Mouse (Mus musculus) limb, embryonic 15.5 days (tissue): ENCODE data around the gene Zdhhc18. TPM values are rescaled to one million over a fixed set of nuclear protein-coding genes. Genes with fewer than 3 reads are reported as not detected.

ENCODE experiments used
- ATAC-seq: fragments of 200-750 bp; cut with Nextera tagmentation; 2 replicates; pipeline ENCODE4 v1.8.0; 2017; ENCODE audit warnings: low read depth, moderate TSS enrichment; ENCODE audit not compliant: insufficient number of reproducible peaks, low FRiP score, low TSS enrichment
- H3K27ac ChIP-seq: fragments of 300-500 bp; sonication (generic); 2 replicates; pipeline ENCODE4 v1.5.1; 2015; ENCODE audit warnings: moderate library complexity, mild to moderate bottlenecking, inconsistent platforms
- H3K27me3 ChIP-seq: fragments of 300-500 bp; sonication (generic); 2 replicates; pipeline ENCODE4 v1.6.1; 2015; ENCODE audit warnings: inconsistent platforms
- H3K36me3 ChIP-seq: fragments of 300-500 bp; sonication (generic); 2 replicates; pipeline ENCODE4 v1.6.1; 2015; ENCODE audit warnings: inconsistent platforms
- H3K4me1 ChIP-seq: fragments of 300-500 bp; sonication (generic); 2 replicates; pipeline ENCODE4 v1.6.1; 2015; ENCODE audit warnings: inconsistent platforms
- H3K4me2 ChIP-seq: fragments of 300-500 bp; sonication (generic); 2 replicates; pipeline ENCODE4 v1.6.1; 2015; ENCODE audit warnings: mild to moderate bottlenecking, inconsistent platforms
- H3K4me3 ChIP-seq: fragments of 300-500 bp; sonication (generic); 2 replicates; pipeline ENCODE4 v1.5.1; 2015; ENCODE audit warnings: mild to moderate bottlenecking, inconsistent platforms
- H3K9ac ChIP-seq: fragments of 300-500 bp; sonication (generic); 2 replicates; pipeline ENCODE4 v1.6.1; 2015; ENCODE audit warnings: inconsistent platforms
- H3K9me3 ChIP-seq: fragments of 300-500 bp; sonication (generic); 2 replicates; pipeline ENCODE4 v1.6.1; 2016; ENCODE audit warnings: inconsistent platforms
- WGBS: fragments of 180-500 bp; shearing (Covaris S2); methylation state at CpG from one replicate; pipeline ENCODE4 v1.1.7; 2015; 5-methylcytosine and 5-hydroxymethylcytosine counted together
- polyA plus RNA-seq: library from polyadenylated mRNA; unstranded; fragments of >200 nt; fragmentation: Nextera tagmentation; extraction: Ambion mirVana; gene quantifications from 2 replicates; pipeline ENCODE4 v1.2.1, GENCODE M21; 2015

Zdhhc18 gene
- polyA plus RNA-seq, 1 experiment from 2014 or later = 3.6 TPM

- ATAC-seq = no peak
- H3K4me2 ChIP-seq = peak overlapping the region; percentile 75
- peaks cover 51% of the 10 kb centered on the region for H3K4me1 ChIP-seq
- H3K27ac ChIP-seq = peak overlapping the region; percentile 100
- H3K9me3 ChIP-seq = no peaks in the 10 kb centered on the region
- H3K4me3 ChIP-seq = peak overlapping the region; percentile 58; the same call in 1 of the 2 replicates
- peaks cover 13% of the 10 kb centered on the region for H3K36me3 ChIP-seq
- WGBS = 24% methylated on average over 9 of the region's 10 CpGs
- H3K27me3 ChIP-seq = no peaks in the 10 kb centered on the region
- H3K9ac ChIP-seq = no peak overlapping the region
These were observed 23.8 kb upstream of the Zdhhc18 start for GRCm38 (mm10) chr4:133673666-133674330.

DNA sequence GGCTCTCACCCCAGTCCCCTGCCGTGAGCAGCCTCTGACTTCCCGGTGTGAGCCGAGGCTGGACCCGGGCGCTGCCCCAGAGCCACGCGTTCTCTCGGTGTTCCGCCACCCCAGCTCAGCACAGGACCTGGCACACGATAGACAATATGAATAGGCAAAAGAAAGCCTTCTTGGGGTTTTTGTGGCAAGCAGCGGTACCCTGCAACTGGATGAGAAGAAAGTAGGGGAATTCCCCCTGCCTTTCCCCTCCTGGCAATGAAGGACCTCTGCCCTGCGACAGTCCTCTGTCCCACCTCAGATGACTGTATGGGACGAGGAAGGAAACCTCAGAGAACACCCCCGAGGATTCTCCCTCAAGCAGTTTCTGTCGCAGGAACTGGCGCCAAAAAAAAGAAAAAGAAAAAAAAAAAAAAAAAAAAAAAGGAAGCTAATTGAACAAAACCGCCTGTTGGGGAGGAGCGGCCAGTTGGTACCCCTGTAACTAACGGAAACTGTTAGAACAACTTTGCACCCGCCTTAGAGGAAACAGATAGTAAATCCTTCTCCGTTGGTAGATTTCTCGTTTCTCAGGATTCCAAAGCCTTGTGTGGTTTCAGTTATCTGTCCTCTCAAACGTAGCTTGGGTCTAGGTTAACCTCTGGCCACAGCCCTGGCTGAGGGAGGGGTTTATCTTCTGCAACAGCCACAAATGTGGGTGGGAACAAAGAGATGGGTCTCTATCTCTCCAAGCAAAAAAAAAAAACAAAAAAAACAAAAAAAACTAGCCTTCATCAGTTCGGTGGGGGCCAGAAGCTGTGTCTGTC lies 23.1 kb upstream of the Zdhhc18 start:
- Histone ChIP-seq H3K9me3 (no peaks in the 10 kb centered on the region), H3K4me2 (peak overlapping the region; percentile 75), H3K4me3 (peak overlapping the region; percentile 58), H3K36me3 (peaks cover 15% of the 10 kb centered on the region), H3K27ac (peak overlapping the region; percentile 100), H3K9ac (peak overlapping the region; percentile 68), H3K4me1 (peaks cover 51% of the 10 kb centered on the region), H3K27me3 (no peaks in the 10 kb centered on the region)
- peak; percentile 31; the same call in 1 of the 2 replicates for ATAC-seq
- 1% methylated on average over 24 of the region's 24 CpGs for WGBS

- H3K27me3 ChIP-seq = no peaks in the 10 kb centered on the region
- H3K4me3 ChIP-seq = peak within 1 kb of the TSS; percentile 58
- no peaks in the 10 kb centered on the region for H3K9me3 ChIP-seq
- H3K4me1 ChIP-seq = peaks cover 51% of the 10 kb centered on the region
- peak; percentile 88 for ATAC-seq
- H3K9ac ChIP-seq = peak within 1 kb of the TSS; percentile 68
- peaks cover 20% of the 10 kb centered on the region for H3K36me3 ChIP-seq
- peak within 1 kb of the TSS; percentile 100 for H3K27ac ChIP-seq
- WGBS = under 1% methylated on average over 76 of the region's 76 CpGs
- H3K4me2 ChIP-seq = peak within 1 kb of the TSS; percentile 75
These were observed 22.2 kb upstream of the Zdhhc18 start, which contains the start of gene Pigv for GRCm38 (mm10) chr4:133671881-133672844. Gene Pigv, minus strand, starts transcription at chr4:133672647.

DNA sequence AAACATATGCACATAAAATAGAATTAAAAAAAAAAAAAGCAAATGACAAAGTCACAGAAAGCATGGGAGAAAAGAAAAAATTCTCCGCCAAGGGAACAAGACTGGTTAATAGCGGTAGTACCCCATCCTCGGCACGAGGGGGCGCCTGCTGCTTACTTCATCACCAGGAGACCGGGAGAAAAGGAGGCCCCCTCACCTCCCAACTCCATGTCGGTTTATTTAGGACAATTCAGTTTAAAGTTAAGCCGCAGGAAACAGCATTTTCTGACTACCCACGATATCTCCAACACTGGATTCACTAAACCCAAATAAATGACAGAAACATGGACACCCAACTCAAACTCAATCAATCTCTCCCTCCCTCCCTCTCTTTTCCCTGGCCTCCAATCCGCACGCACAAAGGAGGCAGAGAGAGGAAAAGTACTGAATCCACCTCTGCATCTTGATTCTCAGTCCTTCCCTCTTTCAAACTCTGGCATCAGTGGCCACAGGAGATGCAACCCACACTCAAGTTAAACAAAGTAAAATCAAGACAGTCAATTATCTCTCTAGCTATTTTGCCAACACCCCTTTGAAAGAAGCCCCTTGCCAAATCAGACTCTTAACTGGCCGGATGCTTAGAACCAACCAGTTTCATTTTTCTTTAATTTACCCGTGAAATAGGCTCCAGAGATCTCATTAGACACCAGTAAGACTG lies 21.4 kb upstream of the Zdhhc18 start:
- peaks cover 28% of the 10 kb centered on the region for H3K36me3 ChIP-seq
- H3K27ac ChIP-seq = peak overlapping the region; percentile 100
- no peaks in the 10 kb centered on the region for H3K27me3 ChIP-seq
- peaks cover 45% of the 10 kb centered on the region for H3K4me1 ChIP-seq
- H3K9ac ChIP-seq = peak overlapping the region; percentile 68; the same call in 1 of the 2 replicates
- H3K9me3 ChIP-seq = no peaks in the 10 kb centered on the region
- peak overlapping the region; percentile 75 for H3K4me2 ChIP-seq
- peak overlapping the region; percentile 58 for H3K4me3 ChIP-seq
- 3% methylated on average over 13 of the region's 13 CpGs for WGBS
- ATAC-seq = no peak

DNA sequence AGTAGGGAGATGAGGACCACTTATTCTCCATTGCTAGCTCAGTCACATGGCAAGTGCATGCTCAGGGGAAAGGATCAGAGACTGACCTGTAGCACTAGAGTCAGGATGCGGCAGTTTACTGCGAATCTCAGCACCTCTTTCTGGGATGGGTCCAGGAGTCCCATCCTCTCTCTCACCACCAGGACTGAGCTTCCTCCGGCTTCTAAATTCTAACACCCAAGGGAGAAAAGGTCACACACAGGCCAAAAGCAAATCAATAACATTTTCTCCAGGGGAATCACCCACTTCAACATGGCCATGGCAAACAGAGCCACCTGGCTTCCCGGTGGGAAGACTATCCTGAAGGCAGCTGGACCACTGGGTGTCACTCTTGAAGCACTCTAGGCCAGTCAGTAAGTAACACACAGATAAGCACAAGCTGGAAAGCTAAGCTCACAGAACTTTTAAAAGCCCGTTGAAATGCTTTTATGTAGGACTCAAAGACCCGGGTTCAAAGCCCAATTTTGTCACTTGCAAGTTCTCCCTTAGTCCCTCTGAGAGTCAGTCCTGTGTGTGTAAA lies 19.8 kb upstream of the Zdhhc18 start:
- peaks cover 41% of the 10 kb centered on the region for H3K36me3 ChIP-seq
- no peak overlapping the region for H3K4me3 ChIP-seq
- H3K4me2 ChIP-seq = no peak overlapping the region
- H3K9ac ChIP-seq = no peak overlapping the region
- H3K9me3 ChIP-seq = no peaks in the 10 kb centered on the region
- no peaks in the 10 kb centered on the region for H3K27me3 ChIP-seq
- peaks cover 44% of the 10 kb centered on the region for H3K4me1 ChIP-seq
- WGBS = 58% methylated on average over 6 of the region's 6 CpGs
- ATAC-seq = no peak
- H3K27ac ChIP-seq = no peak overlapping the region

GRCm38 (mm10) chr4:133668537-133668936 lies 18.6 kb upstream of the Zdhhc18 start:
- ATAC-seq = no peak
- Histone ChIP-seq H3K27ac (no peak overlapping the region), H3K27me3 (no peaks in the 10 kb centered on the region), H3K4me2 (no peak overlapping the region), H3K4me3 (no peak overlapping the region), H3K4me1 (peaks cover 33% of the 10 kb centered on the region), H3K9ac (no peak overlapping the region), H3K9me3 (no peaks in the 10 kb centered on the region), H3K36me3 (peaks cover 48% of the 10 kb centered on the region)
- WGBS = 65% methylated on average over 3 of the region's 3 CpGs

DNA sequence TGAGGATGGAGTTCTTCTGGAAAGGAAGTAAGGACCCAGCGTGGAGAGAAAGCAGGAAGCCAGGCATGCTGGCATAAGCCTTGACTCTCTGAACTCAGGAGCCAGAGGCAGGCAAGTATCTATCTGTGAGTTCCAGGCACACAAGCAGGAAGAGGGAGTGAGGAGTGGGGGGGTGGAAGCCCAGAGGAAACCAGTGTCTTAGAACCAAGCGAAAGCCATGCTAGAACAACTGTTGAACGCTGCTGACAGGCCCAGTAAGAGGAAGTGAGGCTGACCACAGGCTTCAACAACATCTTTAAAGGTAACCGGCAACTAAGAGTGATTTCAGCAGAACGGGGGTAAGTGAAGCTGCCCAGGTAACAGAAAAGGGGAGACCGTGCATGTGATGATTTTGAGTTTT lies 16.2 kb upstream of the Zdhhc18 start:
- ATAC-seq = no peak
- Histone ChIP-seq H3K9me3 (no peaks in the 10 kb centered on the region), H3K4me3 (no peak overlapping the region), H3K27me3 (no peaks in the 10 kb centered on the region), H3K36me3 (peaks cover 56% of the 10 kb centered on the region), H3K9ac (no peak overlapping the region), H3K27ac (no peak overlapping the region), H3K4me2 (no peak overlapping the region), H3K4me1 (peaks cover 24% of the 10 kb centered on the region)
- WGBS = 85% methylated on average over 6 of the region's 6 CpGs

DNA sequence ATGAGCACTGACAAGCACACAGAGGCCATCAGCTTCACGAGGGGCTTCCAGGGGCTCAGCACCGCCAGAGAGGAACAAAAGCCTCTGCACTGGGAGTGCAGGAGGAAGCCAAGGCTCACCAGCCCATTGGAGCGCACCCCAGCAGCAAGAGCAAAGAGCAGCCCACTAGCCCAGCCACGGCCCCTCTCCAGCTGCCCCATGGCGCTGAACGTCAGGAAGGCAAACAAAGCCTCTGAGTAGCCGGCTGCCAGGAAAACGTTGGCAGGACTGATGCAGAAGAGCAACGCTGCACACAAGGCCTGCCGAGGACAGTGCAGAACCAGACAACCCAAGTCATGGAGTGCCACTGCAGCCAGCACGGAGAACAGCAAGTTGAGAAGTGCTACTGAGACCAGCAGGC lies 15.2 kb upstream of the Zdhhc18 start:
- Histone ChIP-seq H3K4me2 (no peak overlapping the region), H3K27ac (no peak overlapping the region), H3K9ac (no peak overlapping the region), H3K4me1 (peaks cover 26% of the 10 kb centered on the region), H3K4me3 (no peak overlapping the region), H3K9me3 (no peaks in the 10 kb centered on the region), H3K27me3 (no peaks in the 10 kb centered on the region), H3K36me3 (peaks cover 56% of the 10 kb centered on the region)
- ATAC-seq = no peak
- 57% methylated on average over 11 of the region's 11 CpGs for WGBS

GRCm38 (mm10) chr4:133662945-133663344 lies 13.0 kb upstream of the Zdhhc18 start:
- Histone ChIP-seq H3K36me3 (peaks cover 44% of the 10 kb centered on the region), H3K9ac (no peak overlapping the region), H3K27me3 (no peaks in the 10 kb centered on the region), H3K9me3 (no peaks in the 10 kb centered on the region), H3K4me2 (no peak overlapping the region), H3K4me1 (peaks cover 39% of the 10 kb centered on the region), H3K27ac (no peak overlapping the region), H3K4me3 (no peak overlapping the region)
- no peak for ATAC-seq
- 80% methylated on average over 8 of the region's 8 CpGs for WGBS

DNA sequence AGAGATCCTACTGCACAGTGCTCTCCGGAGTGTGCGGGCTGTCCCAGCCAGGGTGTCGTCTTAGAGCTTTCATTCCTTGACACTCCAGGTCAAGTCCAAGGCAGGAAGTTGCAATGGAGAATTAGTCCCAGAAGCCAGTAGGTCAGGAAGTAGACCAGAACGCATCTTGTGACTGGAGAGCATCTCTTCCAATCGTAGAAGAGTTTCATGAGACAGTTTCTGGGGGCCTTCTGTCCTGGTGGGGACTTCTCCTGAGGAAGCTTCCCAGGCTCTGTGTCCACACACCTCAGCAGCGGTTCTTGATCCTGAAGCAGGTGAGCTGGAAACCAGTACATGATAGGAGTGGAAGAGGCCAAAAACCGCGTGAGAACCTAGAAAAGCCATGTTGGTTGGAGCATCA lies 12.5 kb upstream of the Zdhhc18 start:
- H3K4me2 ChIP-seq = no peak overlapping the region
- no peak overlapping the region for H3K4me3 ChIP-seq
- peaks cover 43% of the 10 kb centered on the region for H3K4me1 ChIP-seq
- no peak overlapping the region for H3K9ac ChIP-seq
- no peak overlapping the region for H3K27ac ChIP-seq
- H3K36me3 ChIP-seq = peaks cover 39% of the 10 kb centered on the region
- no peaks in the 10 kb centered on the region for H3K27me3 ChIP-seq
- ATAC-seq = no peak
- H3K9me3 ChIP-seq = no peaks in the 10 kb centered on the region
- 89% methylated on average over 8 of the region's 8 CpGs for WGBS
